Mouse (Mus musculus) thymus, postnatal 4 days (tissue): ENCODE measurements at regions not wholly inside any gene's neighbourhood (a gene's known extent, or its start where the extent isn't known, plus 50 kb on each side); places are given as distances from the start of the nearest gene placed in this dataset.

Experiments used
- DNase-seq: peaks from one replicate; pipeline ENCODE4 v3.0.0; 2021

GRCm38 (mm10) chr2:173420481-173420880 lies 101.9 kb upstream of the 1700021F07Rik start:
- no peak for DNase-seq

GRCm38 (mm10) chr2:173424875-173425274 lies 97.5 kb upstream of the 1700021F07Rik start:
- no peak for DNase-seq

GRCm38 (mm10) chr2:173425754-173426153 lies 96.6 kb upstream of the 1700021F07Rik start:
- no peak for DNase-seq

GRCm38 (mm10) chr2:173426191-173427065 lies 96.0 kb upstream of the 1700021F07Rik start:
- DNase-seq = peak; percentile 63

GRCm38 (mm10) chr2:173427888-173428450 lies 94.4 kb upstream of the 1700021F07Rik start:
- DNase-seq = no peak

- no peak for DNase-seq
Measured at GRCm38 (mm10) chr2:173431841-173432240, 90.5 kb upstream of the 1700021F07Rik start.

- DNase-seq = no peak
Measured at GRCm38 (mm10) chr2:173432258-173432657, 90.1 kb upstream of the 1700021F07Rik start.

- no peak for DNase-seq
Measured at GRCm38 (mm10) chr2:173432886-173433624, 89.3 kb upstream of the 1700021F07Rik start.

- DNase-seq = peak; percentile 59
Measured at GRCm38 (mm10) chr2:173436580-173436979, 85.8 kb upstream of the 1700021F07Rik start.

GRCm38 (mm10) chr2:173439031-173439430 lies 83.4 kb upstream of the 1700021F07Rik start:
- DNase-seq = no peak

- no peak for DNase-seq
Measured at GRCm38 (mm10) chr2:173442056-173442455, 80.3 kb upstream of the 1700021F07Rik start.

GRCm38 (mm10) chr2:173443262-173443661 lies 79.1 kb upstream of the 1700021F07Rik start:
- no peak for DNase-seq

- no peak for DNase-seq
Measured at GRCm38 (mm10) chr2:173444386-173444785, 78.0 kb upstream of the 1700021F07Rik start.

- DNase-seq = no peak
Measured at GRCm38 (mm10) chr2:173445039-173445438, 77.3 kb upstream of the 1700021F07Rik start.

- peak; percentile 49 for DNase-seq
Measured at GRCm38 (mm10) chr2:173448546-173449187, 73.7 kb upstream of the 1700021F07Rik start.

- DNase-seq = no peak
Measured at GRCm38 (mm10) chr2:173449198-173449597, 73.2 kb upstream of the 1700021F07Rik start.

- peak; percentile 49 for DNase-seq
Measured at GRCm38 (mm10) chr2:173451993-173452481, 70.3 kb upstream of the 1700021F07Rik start.

GRCm38 (mm10) chr2:173452800-173453199 lies 69.6 kb upstream of the 1700021F07Rik start:
- peak; percentile 16 for DNase-seq

GRCm38 (mm10) chr2:173453569-173454405 lies 68.6 kb upstream of the 1700021F07Rik start:
- peak; percentile 81 for DNase-seq

- DNase-seq = peak; percentile 52
Measured at GRCm38 (mm10) chr2:173454741-173455140, 67.6 kb upstream of the 1700021F07Rik start.

GRCm38 (mm10) chr2:173455216-173455615 lies 67.2 kb upstream of the 1700021F07Rik start:
- peak; percentile 60 for DNase-seq

- DNase-seq = peak; percentile 75
Measured at GRCm38 (mm10) chr2:173456083-173456482, 66.3 kb upstream of the 1700021F07Rik start.
